Comparison of ENCODE assay signal across 16 mouse cellular contexts in the genomic region with DNA sequence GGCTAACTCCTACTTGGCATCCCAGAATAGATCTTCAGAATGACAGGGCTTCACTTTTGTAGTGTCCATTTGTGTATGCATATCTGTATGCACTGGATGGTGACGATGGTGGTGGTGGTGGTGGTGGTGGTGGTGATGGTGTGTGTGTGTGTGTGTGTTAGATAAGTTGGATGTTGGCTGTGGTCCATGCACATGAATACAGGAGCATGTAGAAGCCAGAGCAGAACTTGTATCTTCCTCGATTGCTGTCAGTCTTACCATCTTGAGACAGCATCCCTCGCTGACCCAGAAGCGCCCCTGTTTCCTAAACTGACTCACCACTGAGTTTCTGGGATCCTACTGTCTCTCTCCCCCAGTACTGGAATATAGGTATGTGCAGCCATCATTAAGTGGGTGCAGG.
"Had no signal": no experiment of that assay in that cellular context is flagged by ENCODE, and none has a peak within 500 bp of the region (broad histone marks: within the 10 kb centered on the region; RNA-seq: fewer than 3 reads in every experiment).

No protein-coding gene starts in this region.

- H3K4me1 ChIP-seq: neural tube, embryonic 13.5 days; stomach, embryonic 15.5 days had no signal

- DNase-seq: kidney, adult 2 months; kidney, postnatal 14 days; left cerebral cortex, postnatal 4 days; lung, embryonic 14.5 days; lung, postnatal 4 days; spleen, adult 18-20 months; thymus, adult 2 months; thymus, postnatal 25 days had no signal

- ATAC-seq: midbrain, embryonic 16.5 days had no signal

- H3K9me3 ChIP-seq: kidney, embryonic 15.5 days; limb, embryonic 13.5 days; liver, embryonic 15.5 days; megakaryocyte, embryonic 14.5 days; midbrain, embryonic 12.5 days; neural tube, embryonic 13.5 days; stomach, embryonic 15.5 days had no signal

- H3K4me2 ChIP-seq: kidney, embryonic 15.5 days; limb, embryonic 13.5 days; liver, embryonic 15.5 days; lung, embryonic 14.5 days; midbrain, embryonic 12.5 days; neural tube, embryonic 13.5 days; stomach, embryonic 15.5 days had no signal

- H3K27ac ChIP-seq: kidney, embryonic 15.5 days; limb, embryonic 13.5 days; liver, embryonic 15.5 days; midbrain, embryonic 12.5 days; neural tube, embryonic 13.5 days; stomach, embryonic 15.5 days had no signal

- H3K36me3 ChIP-seq: stomach, embryonic 15.5 days had no signal

- H3K9ac ChIP-seq: kidney, embryonic 15.5 days; limb, embryonic 13.5 days; liver, embryonic 15.5 days; lung, embryonic 14.5 days; midbrain, embryonic 12.5 days; neural tube, embryonic 13.5 days; stomach, embryonic 15.5 days had no signal

- H3K4me3 ChIP-seq: kidney, embryonic 15.5 days; limb, embryonic 13.5 days; liver, embryonic 15.5 days; megakaryocyte, embryonic 14.5 days; midbrain, embryonic 12.5 days; neural tube, embryonic 13.5 days; stomach, embryonic 15.5 days had no signal

- H3K27me3 ChIP-seq: kidney, embryonic 15.5 days; limb, embryonic 13.5 days; liver, embryonic 15.5 days; megakaryocyte, embryonic 14.5 days; midbrain, embryonic 12.5 days; neural tube, embryonic 13.5 days; stomach, embryonic 15.5 days had no signal
